Mouse (Mus musculus) G1E (cell line): ENCODE results near the gene Sepsecs.

ENCODE experiments used
- CTCF ChIP-seq: IDR thresholded peaks from 2 replicates; pipeline ENCODE4 v1.5.1; 2012; ENCODE audit warnings: low read depth, low read length, inconsistent platforms, mixed read lengths
- GATA1 ChIP-seq: IDR thresholded peaks from 2 replicates; pipeline ENCODE4 v1.6.1; 2012; ENCODE audit warnings: borderline replicate concordance, low read length, inconsistent platforms, mixed read lengths
- GATA2 ChIP-seq: IDR thresholded peaks from 2 replicates; pipeline ENCODE4 v1.6.1; 2012; ENCODE audit warnings: low read depth, low read length, inconsistent platforms, borderline replicate concordance
- POLR2AphosphoS5 ChIP-seq: IDR thresholded peaks from 2 replicates; pipeline ENCODE4 v1.6.1; 2012; ENCODE audit warnings: low read depth, low read length, inconsistent platforms; ENCODE audit not compliant: insufficient replicate concordance
- TAL1 ChIP-seq: conservative IDR thresholded peaks from 2 replicates; pipeline ENCODE4 v1.6.1; 2012; ENCODE audit warnings: low read depth, low read length, inconsistent platforms, mixed read lengths

DNA sequence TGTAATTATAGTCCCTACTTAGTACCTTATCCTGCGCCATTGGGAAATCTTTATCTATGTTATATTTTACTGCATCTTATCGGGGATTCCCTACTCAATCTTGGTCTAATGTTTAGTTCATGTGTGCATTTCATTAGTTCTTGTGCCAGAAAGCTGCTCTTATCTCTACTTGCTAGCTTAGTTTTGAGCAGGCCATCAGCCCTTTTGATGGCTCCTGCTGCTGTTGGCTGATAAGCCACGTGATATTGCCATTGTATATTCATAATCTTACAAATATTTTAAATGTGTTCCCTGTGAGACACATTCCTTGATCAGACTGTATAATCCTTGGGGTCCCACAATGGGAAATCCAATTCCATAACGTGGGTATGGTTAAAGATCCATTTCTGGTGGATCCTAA, 35.1 kb upstream of the Sepsecs start:
- TF ChIP-seq TAL1 (no peak), CTCF (no peak), GATA1 (no peak), POLR2AphosphoS5 (no peak), GATA2 (no peak)
